Mouse (Mus musculus) kidney, adult 2 months (tissue): ENCODE measurements around the gene Fam187a.

Experiments used
- CTCF ChIP-seq: fragments of 200-500 bp; conservative IDR thresholded peaks from 2 replicates; pipeline ENCODE4 v1.5.1; 2011; ENCODE audit warnings: low read depth, mild to moderate bottlenecking, control low read depth, low read length, moderate library complexity, mixed read lengths; ENCODE audit not compliant: insufficient read depth, insufficient read length
- POLR2A ChIP-seq: fragments of 200-500 bp; IDR thresholded peaks from one replicate; pipeline ENCODE4 v1.6.1; 2011; ENCODE audit warnings: low read depth, low read length, control low read depth

GRCm38 (mm10) chr11:102879558-102879957 lies 5.4 kb upstream of the Fam187a start:
- TF ChIP-seq CTCF (no peak), POLR2A (no peak)
